Comparison of ENCODE assay signal across 8 mouse cellular contexts in the genomic region with DNA sequence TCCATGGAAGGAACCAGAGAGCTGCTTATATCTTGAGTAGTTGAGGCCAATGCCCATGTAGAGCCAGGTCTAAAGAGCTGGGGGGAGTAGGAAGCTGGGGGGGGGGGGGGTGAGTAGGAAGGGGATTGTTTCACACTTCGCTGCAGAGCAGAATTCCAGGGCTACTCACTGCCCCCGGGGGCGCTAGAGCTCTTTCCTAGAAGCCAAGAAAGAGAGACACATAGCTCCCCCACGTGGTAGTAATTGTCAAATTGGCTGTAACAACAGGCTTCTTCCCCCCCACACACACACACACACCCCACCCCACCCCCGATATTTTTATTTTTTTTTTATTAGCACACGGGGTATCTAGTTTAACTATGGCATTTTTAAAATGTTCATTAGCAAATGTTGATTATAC. TPM values are rescaled to one million over a fixed set of nuclear protein-coding genes. Genes with fewer than 3 reads are reported as not detected.
A peak's percentile ranks its signal among the peaks of the same experiment; 100 is the strongest.
DNase-seq lines count a peak whose midpoint lies in the region; ATAC-seq and TF ChIP-seq lines count a peak whose summit lies in the region.

No protein-coding gene starts in this region.

- ATAC-seq in activated CD4-positive, CD25-positive, alpha-beta regulatory T cell, adult 4 months = peak; percentile 1
- ATAC-seq in common myeloid progenitor, adult 5-6 weeks (replicated peaks; ENCODE audit: low read depth, poor library complexity, severe bottlenecking) = peak; percentile 57
- ATAC-seq in kidney, embryonic 14.5 days (ENCODE audit: low FRiP score, low TSS enrichment) = no peak
- ATAC-seq in midbrain, postnatal 0 days (ENCODE audit: low FRiP score) = peak; percentile 88

- no peaks in the 10 kb centered on the region for H3K36me3 ChIP-seq in kidney, embryonic 14.5 days (ENCODE audit: control insufficient read depth, insufficient read depth, low read length)
- H3K36me3 ChIP-seq in midbrain, postnatal 0 days (ENCODE audit: insufficient read depth, low read length) = no peaks in the 10 kb centered on the region

- intact Hi-C loops in gastrocnemius, postnatal 14 days (cut with DNase I; ENCODE audit: low total_unique reads) = no loop called here

- H3K4me2 ChIP-seq in kidney, embryonic 14.5 days (replicated peaks; ENCODE audit: low read depth, low read length) = peak overlapping the region; percentile 56
- H3K4me2 ChIP-seq in midbrain, postnatal 0 days (ENCODE audit: low read depth, low read length, poor library complexity, severe bottlenecking) = peak overlapping the region; percentile 64

- H3K27me3 ChIP-seq in kidney, embryonic 14.5 days (ENCODE audit: control insufficient read depth, insufficient read depth, low read length) = no peaks in the 10 kb centered on the region
- no peaks in the 10 kb centered on the region for H3K27me3 ChIP-seq in midbrain, postnatal 0 days (ENCODE audit: insufficient read depth, low read length)

- peak overlapping the region; percentile 40; the same call in 1 of the 2 replicates for H3K9ac ChIP-seq in kidney, embryonic 14.5 days (ENCODE audit: low read depth, low read length)
- peak overlapping the region; percentile 67 for H3K9ac ChIP-seq in midbrain, postnatal 0 days (replicated peaks; ENCODE audit: low read length, poor library complexity, severe bottlenecking)

- peak; percentile 75 for TF ChIP-seq CTCF in midbrain, postnatal 0 days (IDR thresholded peaks at IDR 0.05)

- DNase-seq in 416B (ENCODE audit: low read depth) (peak; percentile 95), liver (peak; percentile 75)
- DNase-seq in gastrocnemius, postnatal 14 days = peak; percentile 70
- peak; percentile 98 for DNase-seq in midbrain, postnatal 0 days (ENCODE audit: low spot score)
- DNase-seq in telencephalon, adult 2 months (ENCODE audit: low read depth, low spot score) = peak; percentile 88

- no peaks in the 10 kb centered on the region for H3K4me1 ChIP-seq in kidney, embryonic 14.5 days (ENCODE audit: control insufficient read depth, insufficient read depth, low read length)
- no peaks in the 10 kb centered on the region for H3K4me1 ChIP-seq in midbrain, postnatal 0 days (ENCODE audit: insufficient read depth, low read length)

- no peaks in the 10 kb centered on the region for H3K9me3 ChIP-seq in kidney, embryonic 14.5 days (ENCODE audit: control insufficient read depth, low read length)
- H3K9me3 ChIP-seq in midbrain, postnatal 0 days (ENCODE audit: low read length) = no peaks in the 10 kb centered on the region

- WGBS in kidney, embryonic 14.5 days = 11% methylated on average over 6 of the region's 6 CpGs
- WGBS in midbrain, postnatal 0 days = 5% methylated on average over 6 of the region's 6 CpGs

- H3K4me3 ChIP-seq in kidney, embryonic 14.5 days (ENCODE audit: low read length) = peak overlapping the region; percentile 50
- peak overlapping the region; percentile 48 for H3K4me3 ChIP-seq in midbrain, postnatal 0 days (ENCODE audit: low read depth, low read length)

- peak overlapping the region; percentile 74; the same call in 1 of the 2 replicates for H3K27ac ChIP-seq in kidney, embryonic 14.5 days (ENCODE audit: low read depth, low read length)
- H3K27ac ChIP-seq in midbrain, postnatal 0 days (ENCODE audit: low read depth, low read length) = peak overlapping the region; percentile 87

RNA-seq across cellular contexts. Expression of a gene that starts 0.7 kb away (rescaled TPM):
- 1 to 10 TPM; 2.3 to 2.4 TPM for polyA plus RNA-seq in activated CD4-positive, CD25-positive, alpha-beta regulatory T cell, adult 4 months (2017; shearing (Covaris generic))
- total RNA-seq in common myeloid progenitor, adult 5-6 weeks (2017) = 3.7 and 4.0 TPM in 2 replicates
- 1 to 10 TPM; 3.7 to 4.0 TPM for total RNA-seq in gastrocnemius, postnatal 14 days (2021)
- 10.1 and 10.7 TPM in 2 replicates for polyA plus RNA-seq in kidney, embryonic 14.5 days (2014; fragmentation: Nextera tagmentation; extraction: Ambion mirVana)
- 2.3 and 4.0 TPM in 2 replicates for total RNA-seq in midbrain, postnatal 0 days (2014; rRNA removed)
- 2.3 and 2.9 TPM in 2 replicates for polyA plus RNA-seq in midbrain, postnatal 0 days (2015; fragmentation: Nextera tagmentation; extraction: Ambion mirVana)
